Mouse (Mus musculus) urinary bladder, postnatal 25 days (tissue): Measurements from ENCODE around the gene Mea1.

Source experiments
- DNase-seq: peaks from one replicate; pipeline ENCODE4 v3.0.0; 2022; ENCODE audit warnings: low spot score

The Mea1 gene

DNA sequence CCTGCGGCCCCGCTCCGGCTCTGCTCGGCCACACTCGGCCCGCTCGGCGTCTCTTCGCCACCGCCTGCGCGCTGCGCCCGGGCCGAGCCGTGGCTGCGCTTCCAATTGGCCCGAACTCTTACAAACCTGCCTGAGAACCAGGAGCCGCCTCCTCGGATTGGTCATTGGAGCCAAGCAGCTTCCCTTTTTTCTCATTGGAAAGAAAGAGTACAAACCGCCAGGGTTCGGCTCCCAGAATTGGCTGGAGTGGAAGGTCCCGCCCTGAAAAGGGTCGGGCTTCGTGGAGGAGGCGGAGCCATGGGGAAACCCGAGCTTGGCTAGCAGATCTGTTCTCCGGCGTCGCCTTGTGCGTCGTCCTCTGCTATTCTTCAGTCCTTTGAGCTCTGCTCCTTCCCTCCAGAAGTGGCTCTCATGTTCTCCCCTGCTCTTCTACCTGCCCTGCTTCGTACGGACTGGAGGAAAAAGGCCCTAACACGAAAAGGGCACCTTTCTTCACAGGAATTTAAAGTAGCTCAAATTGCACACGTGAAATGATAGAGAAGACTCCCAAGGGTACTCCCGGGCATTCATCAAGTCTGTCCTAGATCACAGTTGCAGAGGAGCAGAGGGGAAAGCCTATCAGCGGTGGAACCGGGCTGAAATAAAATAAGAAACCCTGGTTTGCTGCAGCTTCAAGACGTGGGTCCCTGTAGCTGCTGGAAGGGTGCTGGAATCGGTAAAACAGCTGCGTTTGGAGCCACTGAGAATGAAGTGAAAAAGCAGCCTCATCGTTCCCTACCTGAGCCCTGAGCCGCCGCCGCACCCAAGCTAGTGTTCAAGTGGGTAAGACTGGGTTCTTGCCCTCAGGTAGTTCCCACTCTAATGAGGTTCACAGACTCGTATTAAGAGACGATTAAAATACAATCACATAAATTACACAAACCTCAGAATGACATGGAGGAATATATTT, 26.6 kb downstream of the Mea1 start, which contains the start of gene Ppp2r5d:
Ppp2r5d (minus strand) TSS at position 225 of the 949 bp plus-strand sequence.
- DNase-seq = peak; percentile 88

DNA sequence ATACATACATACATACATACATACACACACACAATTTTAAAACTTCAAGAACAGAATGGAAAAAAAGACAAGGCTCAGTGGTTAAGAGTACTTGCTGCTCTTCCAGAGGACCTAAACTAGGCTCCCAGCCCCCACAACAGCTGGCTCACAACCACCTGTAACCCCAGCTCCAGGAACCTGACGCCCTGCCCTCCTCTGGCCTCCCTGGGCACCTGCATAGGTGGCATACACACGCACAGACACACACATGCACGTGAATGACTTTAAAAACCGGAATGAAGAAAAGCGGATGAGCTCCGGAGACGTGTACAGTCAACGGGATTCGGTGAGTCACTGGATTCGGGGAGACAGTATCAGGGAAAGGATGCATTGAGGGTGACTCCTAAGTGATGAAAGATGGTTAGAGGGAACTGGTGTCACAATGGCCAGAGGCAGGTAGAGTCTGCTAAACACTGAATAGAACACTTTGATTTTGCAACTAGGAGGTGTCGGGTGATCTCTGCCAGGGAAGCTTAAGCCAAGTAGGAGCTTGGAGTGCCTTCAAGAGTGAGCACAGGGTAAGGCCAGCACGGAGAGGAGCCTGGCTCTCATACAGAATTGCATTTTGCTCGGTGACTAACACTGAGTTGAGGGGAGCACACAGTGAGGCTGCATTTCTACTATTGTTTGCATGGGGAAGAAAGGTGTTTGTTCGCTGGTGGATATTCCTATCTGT, 27.9 kb downstream of the Mea1 start:
- no peak for DNase-seq

DNA sequence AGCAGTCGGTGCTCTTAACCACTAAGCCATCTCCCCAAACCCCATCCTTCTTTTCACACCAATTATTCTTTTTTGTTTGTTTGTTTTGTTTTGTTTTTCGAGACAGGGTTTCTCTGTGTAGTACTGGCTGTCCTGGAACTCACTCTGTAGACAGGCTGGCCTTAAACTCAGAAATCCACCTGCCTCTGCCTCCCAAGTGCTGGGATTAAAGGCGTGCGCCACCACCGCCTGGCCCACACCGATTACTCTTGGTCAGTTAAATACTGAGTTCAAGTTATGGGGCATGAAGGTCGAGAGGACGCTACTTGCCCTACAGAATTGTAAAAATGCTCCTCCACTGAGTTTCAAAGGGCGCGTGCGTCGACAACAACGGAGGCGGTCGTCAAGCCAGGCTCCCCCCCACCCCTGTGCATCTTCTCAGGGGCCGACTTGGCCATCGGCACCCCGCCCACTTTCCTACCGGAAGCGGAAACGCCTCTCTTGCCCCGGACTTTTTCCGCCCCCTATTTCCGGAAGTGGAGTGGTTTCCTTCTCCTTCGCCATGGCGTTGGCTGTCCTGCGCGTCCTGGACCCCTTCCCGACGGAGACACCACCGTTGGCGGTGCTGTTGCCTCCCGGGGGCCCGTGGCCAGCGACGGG, 32.5 kb downstream of the Mea1 start, which contains the start of gene Pex6:
Pex6 (plus strand) TSS at position 505 of the 639 bp plus-strand sequence.
- DNase-seq = peak; percentile 89

DNA sequence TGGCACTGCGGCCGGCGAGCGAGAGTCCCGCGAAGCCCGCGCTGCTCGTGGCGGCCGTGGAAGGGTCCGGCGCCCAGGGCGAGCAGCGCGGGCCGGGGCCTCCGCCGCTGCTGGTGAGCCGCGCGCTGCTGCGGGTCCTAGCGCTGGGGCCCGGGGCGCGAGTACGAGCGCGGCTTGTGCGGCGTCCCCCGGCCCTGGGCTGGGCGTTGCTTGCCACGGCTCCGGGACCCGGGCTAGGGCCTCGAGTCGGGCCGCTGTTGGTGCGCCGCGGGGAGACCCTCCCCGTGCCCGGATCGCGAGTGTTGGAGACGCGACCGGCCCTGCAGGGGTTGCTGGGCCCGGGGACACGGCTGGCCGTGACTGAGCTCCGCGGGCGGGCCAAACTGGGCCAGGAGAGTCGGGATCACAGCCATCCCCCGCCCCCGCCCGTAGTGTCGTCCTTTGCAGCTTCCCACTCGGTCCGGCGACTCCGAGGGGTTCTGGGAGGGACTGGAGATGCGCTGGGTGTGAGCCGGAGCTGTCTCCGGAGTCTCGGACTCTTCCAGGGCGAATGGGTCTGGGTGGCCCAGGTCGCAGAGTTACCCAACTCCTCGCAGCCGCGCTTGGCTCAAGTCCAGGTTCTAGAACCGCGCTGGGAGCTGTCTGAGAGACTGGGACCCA, 33.1 kb downstream of the Mea1 start:
- peak; percentile 58 for DNase-seq

DNA sequence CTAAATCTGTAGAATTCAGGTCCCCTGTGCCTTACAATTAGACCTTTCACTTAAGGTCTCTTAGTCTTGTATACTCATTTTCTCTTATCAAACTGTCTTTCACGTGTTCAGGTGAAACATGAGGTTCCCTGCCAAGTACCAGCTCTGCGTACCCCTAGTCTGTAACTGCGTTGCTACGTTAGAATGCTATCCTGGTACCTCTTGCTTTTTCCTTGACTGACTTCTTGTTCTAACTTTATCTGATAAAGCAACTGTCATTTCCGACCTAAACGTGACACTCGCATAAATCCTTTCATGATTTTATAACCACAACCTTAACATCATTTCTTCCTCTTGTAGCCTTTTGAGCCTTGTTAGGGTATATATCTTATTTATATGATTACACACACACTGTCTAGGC, 33.8 kb downstream of the Mea1 start:
- no peak for DNase-seq

DNA sequence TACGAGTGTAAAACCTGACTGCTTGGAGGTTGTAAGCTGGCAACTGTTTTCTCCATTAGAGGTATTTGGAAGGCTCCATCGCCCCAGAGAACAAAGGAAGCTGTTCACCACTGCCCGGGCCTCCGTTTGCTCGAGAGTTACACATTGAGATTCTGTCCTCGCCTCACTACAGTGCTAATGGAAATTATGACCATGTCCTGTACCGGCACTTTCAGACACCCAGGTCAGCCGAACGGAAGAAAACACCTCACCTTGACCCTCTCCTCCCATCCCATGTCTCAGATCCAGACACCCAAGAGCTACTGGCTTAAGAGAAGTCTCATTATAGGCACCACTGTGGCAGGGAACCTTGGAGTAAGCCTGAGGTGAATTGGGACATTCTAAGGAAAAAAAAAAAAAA, 35.3 kb downstream of the Mea1 start:
- no peak for DNase-seq

DNA sequence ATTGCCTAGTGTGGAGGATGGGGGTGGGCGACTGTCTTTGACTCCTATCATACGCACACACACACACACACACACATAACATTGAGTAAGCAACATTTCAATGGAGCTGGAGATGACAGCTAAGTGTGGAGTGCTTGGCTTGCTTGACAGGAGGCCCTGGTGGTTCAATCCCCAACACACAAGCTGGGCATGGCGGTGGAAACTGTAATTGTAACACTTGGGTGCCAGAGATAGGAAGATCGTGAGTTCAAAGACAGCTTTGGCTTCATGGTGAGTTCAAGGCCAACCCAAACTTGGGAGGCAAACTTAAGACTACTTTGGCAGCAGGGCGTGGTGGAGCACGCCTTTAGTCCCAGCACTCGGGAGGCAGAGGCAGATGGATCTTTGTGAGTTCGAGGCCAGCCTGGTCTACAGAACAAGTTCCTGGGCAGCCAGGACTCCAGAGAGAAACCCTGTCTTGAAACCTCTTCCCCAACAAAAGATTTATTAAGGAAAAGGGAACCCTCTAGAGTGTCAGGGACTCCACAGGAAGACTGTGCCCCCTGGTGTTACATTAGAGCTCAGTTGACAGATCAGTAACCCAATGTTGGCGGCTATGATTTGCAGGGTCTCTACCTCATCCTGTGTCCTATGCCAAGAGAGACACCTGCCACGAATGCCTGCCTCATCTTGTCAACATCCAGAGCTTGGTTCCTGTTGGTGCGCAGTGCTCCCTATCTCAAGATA, 36.3 kb downstream of the Mea1 start:
- no peak for DNase-seq

DNA sequence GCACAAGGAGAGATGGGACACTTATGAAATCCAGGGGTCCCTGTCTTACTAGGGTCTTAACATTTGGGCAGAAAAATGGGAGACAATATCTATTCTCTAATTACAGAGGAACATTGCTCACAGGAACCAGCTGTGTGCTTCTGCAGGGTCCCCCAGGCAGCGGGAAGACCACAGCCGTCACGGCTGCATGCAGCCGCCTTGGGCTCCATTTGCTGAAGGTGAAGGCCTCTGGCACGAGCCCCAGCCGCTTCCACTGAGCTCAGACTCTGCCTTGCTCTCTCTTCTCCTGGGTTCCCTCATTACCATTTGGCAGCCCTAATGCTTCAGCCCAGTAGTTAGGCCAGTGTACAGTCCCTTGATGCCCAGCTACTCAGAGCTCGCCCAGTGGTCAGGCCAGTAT, 42.5 kb downstream of the Mea1 start:
- DNase-seq = no peak

DNA sequence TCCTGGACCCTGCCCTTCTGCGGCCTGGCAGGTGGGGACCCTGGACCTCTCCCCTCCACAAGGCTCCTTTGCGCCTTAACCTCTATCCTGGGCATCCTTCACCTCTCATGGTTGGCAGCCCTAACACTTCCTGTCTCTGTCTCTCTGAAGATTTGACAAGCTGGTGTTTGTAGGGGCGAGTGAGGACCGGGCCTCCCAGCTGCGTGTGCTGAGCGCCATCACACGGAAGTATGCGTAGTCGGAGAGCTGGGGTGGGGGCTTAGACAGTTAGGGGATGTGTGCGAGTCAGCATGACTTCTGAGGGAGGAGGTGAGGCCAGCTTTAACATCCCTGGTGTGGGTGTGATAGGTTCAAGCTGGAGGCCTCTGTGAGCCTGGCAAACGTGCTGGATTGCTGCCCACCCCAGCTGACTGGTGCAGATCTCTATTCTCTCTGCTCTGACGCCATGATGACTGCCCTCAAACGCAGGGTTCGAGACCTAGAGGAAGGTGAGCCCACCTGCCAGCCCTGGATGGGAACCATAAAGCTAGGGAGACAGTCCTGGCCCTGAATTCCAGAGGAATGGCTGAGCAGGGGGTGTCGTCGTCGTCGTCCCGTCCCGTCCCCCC, 46.0 kb downstream of the Mea1 start:
- DNase-seq = no peak

DNA sequence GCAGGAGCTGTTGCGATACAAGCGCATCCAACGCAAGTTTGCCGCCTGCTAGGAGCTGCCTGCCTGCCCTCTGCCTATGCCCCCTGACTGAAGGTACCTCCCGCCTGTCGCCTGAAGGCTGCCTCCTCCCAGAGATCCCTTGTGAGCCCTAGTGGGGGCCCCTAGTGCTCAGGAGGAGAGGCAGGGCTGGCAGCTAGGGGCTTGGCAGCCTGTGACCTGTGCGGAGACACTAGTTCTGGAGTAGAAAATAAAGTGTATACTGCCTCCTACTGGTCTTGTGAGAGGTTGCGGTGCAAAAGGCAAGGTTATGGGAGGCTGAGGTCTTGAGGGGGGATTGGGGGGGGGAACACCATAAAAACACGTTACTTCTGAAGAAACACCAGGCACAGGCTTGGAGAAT, 46.7 kb downstream of the Mea1 start:
- no peak for DNase-seq

DNA sequence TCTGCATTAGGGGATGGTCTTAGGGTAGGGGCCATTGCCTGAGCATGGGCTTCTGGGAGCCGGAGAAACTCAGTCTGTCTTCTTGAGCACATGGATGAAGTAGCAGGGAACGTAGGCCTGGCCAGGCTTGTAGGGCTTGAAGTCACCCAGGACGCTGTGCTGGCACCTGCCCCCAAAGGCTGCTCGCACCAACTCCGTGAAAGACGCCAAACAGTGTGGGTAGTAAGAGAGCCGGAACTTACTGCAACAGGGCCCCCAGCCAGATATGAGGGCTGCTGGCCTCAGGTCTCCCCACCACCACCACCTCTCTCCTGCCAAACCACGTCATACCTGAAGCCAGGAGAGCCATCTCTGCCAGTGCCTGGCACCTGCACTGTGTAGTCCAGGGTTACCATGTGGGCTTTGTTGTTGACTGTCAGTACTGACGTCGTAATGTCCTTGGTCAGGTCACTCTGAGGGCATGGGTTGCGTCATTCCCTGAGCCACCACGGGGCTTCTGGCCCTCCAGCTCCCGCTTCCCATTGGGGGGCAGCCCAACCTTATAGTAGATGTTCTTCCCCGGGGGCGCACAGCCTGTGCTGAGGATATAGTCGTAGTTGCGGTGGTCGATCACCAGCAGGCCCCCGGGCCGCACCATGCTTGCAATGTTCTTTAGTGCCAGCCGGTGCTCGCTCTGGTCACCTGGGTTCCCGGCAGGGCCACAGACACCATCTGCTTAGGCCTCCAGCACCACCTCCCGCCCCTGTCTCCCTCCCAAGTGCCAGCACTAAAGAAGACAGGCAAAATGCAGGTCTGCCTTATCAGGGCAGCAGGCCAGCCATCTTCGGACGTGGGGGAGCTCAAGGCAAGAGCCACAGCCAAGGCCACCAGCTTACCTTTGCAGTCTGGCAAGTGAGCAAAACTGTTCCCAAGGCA, 47.4 kb downstream of the Mea1 start:
- DNase-seq = no peak

DNA sequence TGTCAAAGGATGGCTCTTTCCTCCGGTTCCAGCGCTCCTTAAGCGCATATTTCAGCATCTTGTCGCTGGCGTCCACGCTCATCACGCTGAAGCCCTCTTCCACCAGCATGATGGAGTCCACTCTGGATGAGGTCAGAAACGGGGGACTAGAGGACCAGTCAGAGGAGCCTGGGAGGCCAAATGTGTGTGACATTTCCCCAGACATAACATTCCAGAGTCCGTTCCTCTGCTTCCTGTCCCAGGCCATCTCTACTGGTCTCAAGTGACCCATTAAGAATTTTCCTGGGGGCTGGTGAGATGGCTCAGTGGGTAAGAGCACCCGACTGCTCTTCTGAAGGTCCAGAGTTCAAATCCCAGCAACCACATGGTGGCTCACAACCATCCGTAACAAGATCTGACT, 48.7 kb downstream of the Mea1 start:
- DNase-seq = no peak

DNA sequence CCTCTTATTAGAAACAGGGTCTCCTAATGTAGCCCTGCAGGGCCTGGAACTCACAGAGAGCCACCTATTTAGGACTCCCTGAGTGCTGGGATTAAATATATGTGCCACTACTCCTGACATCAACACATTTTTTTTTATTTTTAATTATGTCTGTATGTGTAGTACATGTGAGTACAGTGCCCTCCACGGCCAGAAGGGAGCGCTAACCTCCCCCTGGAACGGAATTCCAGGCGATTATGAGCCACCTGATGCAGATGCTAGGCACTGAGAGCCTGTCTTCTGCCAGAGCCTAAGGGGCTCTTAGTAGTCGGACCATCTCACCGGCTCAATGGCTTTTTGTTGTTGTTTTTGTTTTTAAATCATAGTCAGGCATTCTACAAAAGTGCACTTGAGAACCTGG, 49.4 kb downstream of the Mea1 start:
- no peak for DNase-seq

DNA sequence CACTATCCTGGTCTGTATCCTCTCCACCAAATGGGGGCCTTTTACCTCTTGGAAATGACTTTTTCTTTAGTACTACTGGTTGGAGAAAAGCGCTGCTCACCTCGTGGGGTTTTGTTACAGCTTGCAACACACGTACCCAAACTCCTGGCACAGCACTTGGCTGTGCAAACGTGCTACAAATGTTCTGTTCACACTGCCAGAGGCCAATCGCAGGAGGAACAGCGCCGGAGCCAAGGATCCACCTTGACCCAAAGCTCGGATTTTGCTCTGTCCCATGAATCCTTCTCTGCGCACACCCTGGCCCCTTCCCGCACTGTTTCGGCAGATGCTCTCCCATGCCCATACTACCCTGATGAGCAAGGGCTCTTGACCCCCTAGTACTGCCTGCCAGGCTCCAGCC, 49.9 kb downstream of the Mea1 start:
- no peak for DNase-seq

DNA sequence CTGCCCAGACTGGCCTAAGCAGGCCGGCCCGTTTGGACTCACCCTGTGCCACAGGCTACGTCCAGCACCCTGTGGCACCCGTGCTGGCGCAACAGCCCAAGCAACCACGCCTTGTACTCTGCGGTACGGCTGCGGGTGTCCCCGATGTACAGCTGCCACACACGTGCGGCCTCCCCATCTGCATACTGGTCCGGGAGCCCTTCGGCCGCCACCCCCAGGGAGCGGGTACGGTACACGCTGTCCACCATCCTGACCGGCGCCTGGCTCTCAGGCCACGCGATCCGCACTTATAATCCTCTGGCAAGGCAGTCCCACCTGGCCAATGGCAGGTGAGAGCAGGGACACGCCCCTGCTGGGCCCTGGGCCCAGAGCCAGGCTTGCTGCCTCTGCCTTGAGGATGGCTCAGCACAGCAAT, 50.3 kb downstream of the Mea1 start, which contains the start of gene Gnmt:
Gnmt (minus strand) TSS at position 265 of the 415 bp plus-strand sequence.
- DNase-seq = peak; percentile 21
